Mouse (Mus musculus): ENCODE data around the gene St7l.

GRCm38 (mm10) chr3:104929385-104929784, 65.6 kb downstream of the St7l start:
- TF ChIP-seq POLR2A (IDR thresholded peaks at IDR 0.05; ENCODE audit: insufficient read length, low read depth) (no peak), MYOD1 (IDR thresholded peaks at IDR 0.05; ENCODE audit: control insufficient read depth in 1 of 3, insufficient read length in 2 of 3, low read depth in 2 of 3) (no peak), POLR2AphosphoS2 (IDR thresholded peaks at IDR 0.05; ENCODE audit: insufficient read length, low read depth) (no peak), E2F4 (IDR thresholded peaks at IDR 0.05; ENCODE audit: insufficient read depth) (no peak), MAX (IDR thresholded peaks at IDR 0.05; ENCODE audit: low read depth) (no peak), CEBPB (IDR thresholded peaks at IDR 0.05; ENCODE audit: insufficient read depth, poor library complexity, severe bottlenecking) (no peak), USF1 (IDR thresholded peaks at IDR 0.05; ENCODE audit: low read depth) (no peak), TCF3 (IDR thresholded peaks at IDR 0.05; ENCODE audit: insufficient read length, low read depth) (no peak), TCF12 (IDR thresholded peaks at IDR 0.05; ENCODE audit: insufficient read depth, poor library complexity, severe bottlenecking) (no peak)

All from myocyte (in vitro differentiated cells).